Mouse (Mus musculus): Measurements from ENCODE around the gene Atp9a. TPM values are rescaled to one million over a fixed set of nuclear protein-coding genes. Genes with fewer than 3 reads are reported as not detected.

Gene Atp9a
- total and polyA plus RNA-seq, 3 experiments = not detected

DNA sequence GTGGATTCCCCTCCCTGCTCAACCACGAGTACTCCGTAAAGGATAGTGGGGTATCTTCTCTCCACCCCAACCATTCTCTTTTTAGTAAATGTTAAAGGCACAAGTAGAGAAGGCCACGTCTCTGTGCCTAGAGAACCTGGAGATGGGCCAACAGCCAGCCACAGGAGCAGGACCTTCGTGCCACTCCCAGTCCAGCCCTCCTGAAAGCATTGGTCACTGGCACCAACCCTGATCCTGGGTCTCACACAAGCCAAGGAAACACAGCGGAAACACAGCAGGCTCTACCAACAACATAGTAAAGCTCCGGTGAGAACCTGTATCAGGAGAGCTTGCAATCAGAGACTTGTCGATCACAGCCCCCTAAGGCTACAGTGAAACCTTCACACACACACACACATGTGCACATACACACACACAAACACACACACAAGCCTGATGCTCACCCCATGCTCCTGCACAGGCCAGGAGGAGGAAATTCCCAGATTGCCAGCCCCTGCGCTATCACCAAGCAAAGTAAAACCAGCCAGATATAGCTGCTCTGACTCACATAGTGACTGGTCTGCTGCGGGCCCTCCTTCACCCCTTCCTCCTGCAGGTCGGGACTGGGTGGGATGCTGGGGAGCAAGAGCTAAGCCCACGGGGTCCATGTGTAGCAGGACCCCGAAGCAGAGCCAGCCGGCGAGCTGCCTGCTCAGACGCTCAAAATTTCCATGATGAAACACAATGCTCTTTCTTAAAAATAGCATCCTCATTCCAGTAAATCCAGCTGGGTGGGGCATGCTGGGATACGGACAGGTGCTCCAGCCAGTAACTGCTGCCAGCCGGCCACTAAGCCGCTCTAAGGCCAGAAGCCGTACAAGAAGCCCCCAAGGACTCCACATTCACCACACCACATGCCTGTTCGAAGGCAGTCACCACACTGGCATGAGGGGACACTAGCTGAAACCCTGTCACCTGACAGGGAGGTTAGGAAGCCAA is 29.7 kb downstream of the Atp9a start:
- Histone ChIP-seq H3K4me1 (ENCODE audit: control insufficient read depth in 1 of 2, insufficient read depth in 2 of 2, low read length in 2 of 2) (no peaks in the 10 kb centered on the region), H3K27ac (ENCODE audit: control insufficient read depth, low read depth, low read length) (no peak overlapping the region), H3K9me3 (replicated peaks; ENCODE audit: insufficient read depth, low read length) (no peaks in the 10 kb centered on the region), H3K27me3 (ENCODE audit: control insufficient read depth in 1 of 2, insufficient read depth in 2 of 2, low read length in 2 of 2) (no peaks in the 10 kb centered on the region), H3K36me3 (ENCODE audit: control insufficient read depth in 1 of 2, insufficient read depth in 2 of 2, low read length in 2 of 2) (no peaks in the 10 kb centered on the region), H3K79me2 (ENCODE audit: control insufficient read depth, insufficient read depth, low read length, poor library complexity) (no peaks in the 10 kb centered on the region), H3K4me3 (ENCODE audit: control insufficient read depth in 1 of 2, insufficient read depth in 1 of 2, low read depth in 2 of 2, low read length in 2 of 2) (no peak overlapping the region), H3K9ac (ENCODE audit: control insufficient read depth, low read depth, low read length, poor library complexity, severe bottlenecking) (no peak overlapping the region)
- no peak for DNase-seq (ENCODE audit: low read depth, low spot score)
- TF ChIP-seq BHLHE40 (IDR thresholded peaks at IDR 0.05; ENCODE audit: borderline replicate concordance, low read depth, low read length) = no peak
- no peak for TF ChIP-seq HCFC1 (IDR thresholded peaks at IDR 0.05; ENCODE audit: low read depth, low read length)
- TF ChIP-seq MYC (IDR thresholded peaks at IDR 0.05; ENCODE audit: low read depth, low read length) = no peak
- no peak for TF ChIP-seq USF2 (IDR thresholded peaks at IDR 0.05; ENCODE audit: borderline replicate concordance in 1 of 2, insufficient read depth in 1 of 2, low read depth in 1 of 2, low read length in 2 of 2)
- no peak for TF ChIP-seq NELFE (IDR thresholded peaks at IDR 0.05; ENCODE audit: low read depth, low read length)
- no peak for TF ChIP-seq TCF12 (IDR thresholded peaks at IDR 0.05; ENCODE audit: low read depth, low read length)
- no peak for TF ChIP-seq KAT2A (conservative IDR thresholded peaks at IDR 0.05; ENCODE audit: low read depth, low read length)
- TF ChIP-seq UBTF (IDR thresholded peaks at IDR 0.05; ENCODE audit: borderline replicate concordance, insufficient read depth, low read depth, low read length) = no peak
- no peak for TF ChIP-seq POLR2AphosphoS2 (IDR thresholded peaks at IDR 0.05; ENCODE audit: low read length)
- TF ChIP-seq MAX (IDR thresholded peaks at IDR 0.05; ENCODE audit: low read length) = no peak
- no peak for TF ChIP-seq SIN3A (IDR thresholded peaks at IDR 0.05; ENCODE audit: low read length)
- no peak for TF ChIP-seq ZKSCAN1 (IDR thresholded peaks at IDR 0.05; ENCODE audit: low read depth, low read length)

DNA sequence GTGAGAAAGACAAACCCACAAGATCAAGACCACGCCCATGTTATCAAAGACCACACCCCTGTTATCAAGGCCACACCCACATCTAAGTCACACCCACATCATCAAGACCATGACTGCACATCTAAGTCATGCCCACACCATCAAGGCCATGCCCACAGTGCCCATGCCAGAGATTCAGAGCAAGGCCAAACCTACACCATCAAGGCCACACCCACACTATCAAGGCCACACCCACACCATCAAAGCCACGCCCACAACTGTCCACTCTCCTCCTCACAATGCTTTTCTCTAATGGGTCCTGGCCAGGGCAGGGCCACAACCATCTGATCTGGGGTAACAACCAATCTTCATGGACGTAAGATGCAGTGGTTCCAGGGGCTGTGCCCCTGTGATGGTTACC is 31.2 kb downstream of the Atp9a start:
- Histone ChIP-seq H3K4me1 (ENCODE audit: control insufficient read depth in 1 of 2, insufficient read depth in 2 of 2, low read length in 2 of 2) (no peaks in the 10 kb centered on the region), H3K27ac (ENCODE audit: control insufficient read depth, low read depth, low read length) (no peak overlapping the region), H3K9me3 (replicated peaks; ENCODE audit: insufficient read depth, low read length) (no peaks in the 10 kb centered on the region), H3K4me3 (ENCODE audit: control insufficient read depth in 1 of 2, insufficient read depth in 1 of 2, low read depth in 2 of 2, low read length in 2 of 2) (no peak overlapping the region), H3K36me3 (ENCODE audit: control insufficient read depth in 1 of 2, insufficient read depth in 2 of 2, low read length in 2 of 2) (no peaks in the 10 kb centered on the region), H3K9ac (ENCODE audit: control insufficient read depth, low read depth, low read length, poor library complexity, severe bottlenecking) (no peak overlapping the region), H3K79me2 (ENCODE audit: control insufficient read depth, insufficient read depth, low read length, poor library complexity) (no peaks in the 10 kb centered on the region), H3K27me3 (ENCODE audit: control insufficient read depth in 1 of 2, insufficient read depth in 2 of 2, low read length in 2 of 2) (no peaks in the 10 kb centered on the region)
- no peak for DNase-seq (ENCODE audit: low read depth, low spot score)
- TF ChIP-seq MAX (IDR thresholded peaks at IDR 0.05; ENCODE audit: low read length) (no peak), ZMIZ1 (IDR thresholded peaks at IDR 0.05; ENCODE audit: low read depth, low read length) (no peak), TBP (IDR thresholded peaks at IDR 0.05; ENCODE audit: low read depth, low read length) (no peak), MYC (IDR thresholded peaks at IDR 0.05; ENCODE audit: low read depth, low read length) (no peak), MYB (IDR thresholded peaks at IDR 0.05; ENCODE audit: low read depth, low read length) (no peak), RAD21 (IDR thresholded peaks at IDR 0.05; ENCODE audit: low read depth, low read length) (no peak), EP300 (IDR thresholded peaks at IDR 0.05; ENCODE audit: low read depth in 1 of 2, low read length in 2 of 2) (no peak), HCFC1 (IDR thresholded peaks at IDR 0.05; ENCODE audit: low read depth, low read length) (no peak), ETS1 (IDR thresholded peaks at IDR 0.05; ENCODE audit: low read depth, low read length) (no peak), E2F4 (IDR thresholded peaks at IDR 0.05; ENCODE audit: borderline replicate concordance, low read depth, low read length) (no peak), POLR2A (IDR thresholded peaks at IDR 0.05; ENCODE audit: control insufficient read depth in 1 of 2, insufficient read depth in 1 of 2, low read depth in 1 of 2, low read length in 2 of 2, poor library complexity in 1 of 2) (no peak), ELF1 (IDR thresholded peaks at IDR 0.05; ENCODE audit: low read depth, low read length) (no peak), ZNF384 (IDR thresholded peaks at IDR 0.05; ENCODE audit: low read depth, low read length) (no peak)

All from MEL (cell line).